Mouse (Mus musculus) ES-E14 (cell line): Measurements from ENCODE around the gene Map2k6. TPM values are rescaled to one million over a fixed set of nuclear protein-coding genes. Genes with fewer than 3 reads are reported as not detected.
A peak's percentile ranks its signal among the peaks of the same experiment; 100 is the strongest.

Experiments
- DNase-seq: peaks from one replicate; pipeline ENCODE4 v3.0.0-alpha.2; 2013; ENCODE audit warnings: low read depth, low spot score
- H3K27ac ChIP-seq: 2 replicates; pipeline ENCODE4 v1.5.1; 2012; ENCODE audit warnings: low read depth, mild to moderate bottlenecking, low read length, moderate library complexity, mixed read lengths; ENCODE audit not compliant: poor library complexity, insufficient read depth, severe bottlenecking
- H3K36me3 ChIP-seq: 2 replicates; pipeline ENCODE4 v1.6.1; 2012; ENCODE audit warnings: mild to moderate bottlenecking, low read length, moderate library complexity, mixed read lengths; ENCODE audit not compliant: control insufficient read depth, poor library complexity, insufficient read depth, severe bottlenecking
- H3K4me1 ChIP-seq, 2 experiments: fragments of 150-350 bp in 1 of 2; sonication (generic) in 1 of 2; 2 replicates each; pipeline ENCODE4 v1.6.1; 2012; ENCODE audit warnings: low read length in 2 of 2, mild to moderate bottlenecking in 1 of 2, mixed read lengths in 1 of 2; ENCODE audit not compliant: control insufficient read depth in 2 of 2, insufficient read depth in 2 of 2, poor library complexity in 1 of 2
- H3K4me3 ChIP-seq, 2 experiments: fragments of 150-350 bp in 1 of 2; sonication (generic) in 1 of 2; 2 replicates each; pipeline ENCODE4 v1.5.1; 2012; ENCODE audit warnings: low read length in 2 of 2, low read depth in 1 of 2, mild to moderate bottlenecking in 1 of 2, mixed read lengths in 1 of 2; ENCODE audit not compliant: insufficient read depth in 1 of 2, poor library complexity in 1 of 2, severe bottlenecking in 1 of 2
- H3K9ac ChIP-seq: 2 replicates; pipeline ENCODE4 v1.6.1; 2012; ENCODE audit warnings: low read depth, mild to moderate bottlenecking, low read length, mixed read lengths; ENCODE audit not compliant: poor library complexity, insufficient read depth, severe bottlenecking
- H3K9me3 ChIP-seq: fragments of 150-350 bp; sonication (generic); 2 replicates; pipeline ENCODE4 v1.6.1; 2012; ENCODE audit warnings: low read depth, mild to moderate bottlenecking, low read length; ENCODE audit not compliant: control insufficient read depth, insufficient read depth
- CHD2 ChIP-seq: IDR thresholded peaks from 2 replicates; pipeline ENCODE4 v1.6.1; 2014; ENCODE audit warnings: mild to moderate bottlenecking, low read depth, low read length, inconsistent platforms
- HCFC1 ChIP-seq: IDR thresholded peaks from 2 replicates; pipeline ENCODE4 v1.6.1; 2012; ENCODE audit warnings: low read length, inconsistent platforms, borderline replicate concordance; ENCODE audit not compliant: insufficient read depth
- MAFK ChIP-seq: IDR thresholded peaks from 2 replicates; pipeline ENCODE4 v1.6.1; 2014; ENCODE audit warnings: mild to moderate bottlenecking, low read depth, low read length, inconsistent platforms; ENCODE audit not compliant: insufficient read depth
- ZC3H11A ChIP-seq: IDR thresholded peaks from 2 replicates; pipeline ENCODE4 v1.6.1; 2012; ENCODE audit warnings: low read depth, mild to moderate bottlenecking, inconsistent platforms, low read length, borderline replicate concordance
- ZNF384 ChIP-seq: IDR thresholded peaks from 2 replicates; pipeline ENCODE4 v1.6.1; 2012; ENCODE audit warnings: low read depth, low read length, inconsistent platforms
- in situ Hi-C, 2 experiments: fragments of 600-800 bp; cut with MboI; formaldehyde crosslinking; loops; one replicate each; pipeline ENCODE4 v1.15.1; 2025; ENCODE audit warnings: low sequenced_read_pairs in 2 of 2, inconsistent platforms in 1 of 2; ENCODE audit not compliant: unreplicated experiment in 2 of 2
- total RNA-seq: library from RNA; depleted of rRNA; stranded (reverse); fragments of 300-350 nt; gene quantifications from 2 replicates; pipeline ENCODE4 v1.2.3, GENCODE M21; 2012

The Map2k6 gene
- total RNA-seq, 1 experiment: 9.8 TPM

DNA sequence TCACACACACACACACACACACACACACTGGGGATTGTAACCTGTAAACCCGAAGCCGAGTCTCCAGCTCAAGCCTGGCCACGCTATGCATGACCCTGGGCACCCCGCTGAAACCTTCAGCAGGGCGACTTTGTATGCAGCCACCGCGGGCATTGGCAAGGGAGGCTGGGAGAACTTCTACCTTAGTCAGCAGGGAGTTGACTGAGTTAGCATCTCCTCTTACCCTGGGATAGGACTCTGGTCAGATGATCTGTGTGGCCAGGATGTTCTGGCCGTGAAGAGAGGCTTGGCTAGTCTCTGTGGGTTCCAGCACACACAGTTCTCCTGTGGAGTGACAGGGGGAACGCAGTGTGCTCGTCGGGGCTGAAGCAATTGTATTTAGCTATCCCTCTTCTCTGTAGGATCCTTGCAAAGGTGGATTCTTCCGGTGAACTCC lies 49.8 kb downstream of the Map2k6 start:
- in situ Hi-C loops: no loop called here
- H3K27ac ChIP-seq: no peak overlapping the region
- H3K4me1 ChIP-seq: peaks cover 5 to 8% of the 10 kb centered on the region in 2 experiments; a peak in 3 of 4 replicates
- TF ChIP-seq ZC3H11A: no peak
- TF ChIP-seq ZNF384: no peak
- no peak for TF ChIP-seq CHD2
- no peak for TF ChIP-seq MAFK
- TF ChIP-seq HCFC1: no peak
- H3K9me3 ChIP-seq: no peaks in the 10 kb centered on the region
- peak overlapping the region in 1 of 2 experiments; percentile 3; a peak in 2 of 4 replicates for H3K4me3 ChIP-seq
- no peak overlapping the region for H3K9ac ChIP-seq
- DNase-seq: no peak
- H3K36me3 ChIP-seq: no peaks in the 10 kb centered on the region

DNA sequence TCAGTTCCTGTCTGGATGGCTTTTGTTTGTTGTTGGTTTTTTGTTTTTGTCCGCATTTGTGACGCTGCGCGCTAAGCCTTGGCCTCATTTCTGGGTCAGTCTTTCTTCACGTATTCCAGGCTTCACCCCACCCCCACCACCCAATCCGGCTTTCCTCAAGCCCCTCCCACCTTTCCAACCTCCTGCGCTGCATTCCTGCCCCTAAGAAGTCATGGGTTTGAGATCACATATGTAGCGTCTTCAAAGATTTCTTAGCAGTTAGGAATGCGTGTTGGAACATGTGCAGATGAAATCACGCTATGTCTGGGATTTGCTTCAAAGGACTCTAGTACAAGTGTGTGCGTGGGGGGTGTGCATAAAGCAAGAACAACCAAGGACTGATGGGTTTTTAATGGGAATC lies 50.3 kb downstream of the Map2k6 start:
- Histone ChIP-seq H3K9ac (no peak overlapping the region), H3K4me1 (peaks cover 5 to 8% of the 10 kb centered on the region in 2 experiments; a peak in 3 of 4 replicates), H3K36me3 (no peaks in the 10 kb centered on the region), H3K9me3 (no peaks in the 10 kb centered on the region), H3K27ac (no peak overlapping the region), H3K4me3 (peak overlapping the region in 1 of 2 experiments; percentile 3; a peak in 2 of 4 replicates)
- in situ Hi-C loops: no loop called here
- no peak for DNase-seq
- TF ChIP-seq ZC3H11A (no peak), CHD2 (no peak), ZNF384 (no peak), HCFC1 (no peak), MAFK (no peak)

DNA sequence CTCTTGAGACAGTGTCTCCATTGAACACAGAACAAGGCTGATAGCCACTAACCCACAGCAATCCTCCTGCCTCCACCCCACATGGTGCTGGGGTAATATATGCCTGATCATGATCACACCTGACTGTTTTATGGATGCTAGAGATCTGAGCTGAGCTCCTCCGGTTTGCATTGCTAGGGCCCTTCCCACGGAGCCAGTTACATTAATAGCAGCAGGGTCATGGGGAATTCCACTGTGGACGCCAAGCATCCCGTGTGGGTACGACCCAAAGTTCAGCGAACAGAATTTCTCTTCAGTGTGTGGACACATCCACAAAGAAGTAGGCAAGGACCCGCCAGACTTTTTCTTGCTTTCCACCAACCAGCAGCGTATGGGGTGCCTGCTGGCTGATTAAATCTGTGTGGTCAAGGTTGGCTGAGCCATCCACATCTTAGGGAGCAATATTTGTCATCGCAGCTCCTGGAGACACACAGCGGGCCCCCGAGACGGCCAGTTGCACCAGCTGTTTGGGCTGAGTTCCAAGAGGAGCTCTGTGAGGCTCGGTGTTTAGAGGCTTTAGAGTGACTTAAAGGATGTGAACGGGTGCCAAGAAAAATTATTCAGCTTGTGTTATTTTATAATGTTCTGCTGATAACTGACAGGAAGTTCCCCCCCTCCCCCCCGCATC lies 51.3 kb downstream of the Map2k6 start:
- TF ChIP-seq HCFC1: no peak
- no peak for TF ChIP-seq CHD2
- TF ChIP-seq ZNF384: no peak
- no peak for TF ChIP-seq MAFK
- TF ChIP-seq ZC3H11A: no peak
- Histone ChIP-seq H3K4me3 (no peak overlapping the region), H3K27ac (no peak overlapping the region), H3K36me3 (no peaks in the 10 kb centered on the region), H3K9me3 (no peaks in the 10 kb centered on the region), H3K9ac (no peak overlapping the region), H3K4me1 (peaks cover 5 to 8% of the 10 kb centered on the region in 2 experiments; a peak in 3 of 4 replicates)
- no peak for DNase-seq
- in situ Hi-C loops: no loop called here

DNA sequence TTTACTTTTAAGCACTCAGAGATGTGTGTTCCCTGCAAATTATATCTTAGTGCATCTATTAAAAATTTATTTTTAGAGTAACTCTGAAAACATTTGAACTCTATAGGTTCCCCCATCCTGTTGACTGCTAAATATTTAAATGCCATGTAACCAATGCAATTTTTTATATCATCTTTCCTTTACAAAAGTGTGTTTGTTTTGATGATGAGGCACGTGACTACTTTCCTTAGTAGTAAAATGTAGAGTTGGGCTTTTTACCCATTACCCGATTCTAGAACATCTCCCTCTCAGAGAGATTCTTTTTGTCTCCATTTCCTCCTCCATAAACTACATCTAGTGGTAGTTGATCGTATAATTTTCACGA lies 51.8 kb downstream of the Map2k6 start:
- H3K9ac ChIP-seq: no peak overlapping the region
- peaks cover 5 to 8% of the 10 kb centered on the region in 2 experiments; a peak in 3 of 4 replicates for H3K4me1 ChIP-seq
- H3K4me3 ChIP-seq: no peak overlapping the region
- no peak overlapping the region for H3K27ac ChIP-seq
- TF ChIP-seq ZC3H11A: no peak
- no peak for TF ChIP-seq HCFC1
- no peak for TF ChIP-seq MAFK
- no peak for TF ChIP-seq ZNF384
- TF ChIP-seq CHD2: no peak
- no peaks in the 10 kb centered on the region for H3K36me3 ChIP-seq
- no peak for DNase-seq
- in situ Hi-C loops: no loop called here
- no peaks in the 10 kb centered on the region for H3K9me3 ChIP-seq
